Mouse (Mus musculus) G1E (cell line): ENCODE measurements at regions not wholly inside any gene's neighbourhood (a gene's known extent, or its start where the extent isn't known, plus 50 kb on each side); places are given as distances from the start of the nearest gene placed in this dataset.

ENCODE experiments used
- CTCF ChIP-seq: IDR thresholded peaks from 2 replicates; pipeline ENCODE4 v1.5.1; 2012; ENCODE audit warnings: low read depth, low read length, inconsistent platforms, mixed read lengths
- GATA1 ChIP-seq: IDR thresholded peaks from 2 replicates; pipeline ENCODE4 v1.6.1; 2012; ENCODE audit warnings: borderline replicate concordance, low read length, inconsistent platforms, mixed read lengths
- GATA2 ChIP-seq: IDR thresholded peaks from 2 replicates; pipeline ENCODE4 v1.6.1; 2012; ENCODE audit warnings: low read depth, low read length, inconsistent platforms, borderline replicate concordance
- POLR2AphosphoS5 ChIP-seq: IDR thresholded peaks from 2 replicates; pipeline ENCODE4 v1.6.1; 2012; ENCODE audit warnings: low read depth, low read length, inconsistent platforms; ENCODE audit not compliant: insufficient replicate concordance
- TAL1 ChIP-seq: conservative IDR thresholded peaks from 2 replicates; pipeline ENCODE4 v1.6.1; 2012; ENCODE audit warnings: low read depth, low read length, inconsistent platforms, mixed read lengths

GRCm38 (mm10) chr14:104902120-104903027 is 274.8 kb downstream of the Rbm26 start:
- TF ChIP-seq CTCF (no peak), TAL1 (no peak), GATA1 (no peak), GATA2 (no peak), POLR2AphosphoS5 (no peak)
